Mouse (Mus musculus) heart, embryonic 12.5 days (tissue): Measurements from ENCODE around the gene Amdhd2. TPM values are rescaled to one million over a fixed set of nuclear protein-coding genes. Genes with fewer than 3 reads are reported as not detected.

Source experiments
- ATAC-seq: fragments of 200-750 bp; cut with Nextera tagmentation; 2 replicates; pipeline ENCODE4 v1.8.0; 2017; ENCODE audit warnings: moderate TSS enrichment, moderate library complexity; ENCODE audit not compliant: insufficient number of reproducible peaks, low FRiP score
- H3K27ac ChIP-seq: fragments of 300-500 bp; sonication (generic); 2 replicates; pipeline ENCODE4 v1.5.1; 2016; ENCODE audit warnings: mild to moderate bottlenecking, moderate library complexity; ENCODE audit not compliant: poor library complexity, severe bottlenecking
- H3K27me3 ChIP-seq: fragments of 300-500 bp; sonication (generic); replicated peaks from 2 replicates; pipeline ENCODE4 v1.6.1; 2016; ENCODE audit warnings: mild to moderate bottlenecking, moderate library complexity
- H3K36me3 ChIP-seq: fragments of 300-500 bp; sonication (generic); 2 replicates; pipeline ENCODE4 v1.6.1; 2016; ENCODE audit warnings: mild to moderate bottlenecking, moderate library complexity
- H3K4me1 ChIP-seq: fragments of 300-500 bp; sonication (generic); replicated peaks from 2 replicates; pipeline ENCODE4 v1.6.1; 2016; ENCODE audit warnings: mild to moderate bottlenecking
- H3K4me2 ChIP-seq: fragments of 300-500 bp; sonication (generic); 2 replicates; pipeline ENCODE4 v1.6.1; 2016; ENCODE audit warnings: mild to moderate bottlenecking, moderate library complexity
- H3K4me3 ChIP-seq: fragments of 300-500 bp; sonication (generic); 2 replicates; pipeline ENCODE4 v1.5.1; 2016; ENCODE audit warnings: mild to moderate bottlenecking
- H3K9ac ChIP-seq: fragments of 300-500 bp; sonication (generic); 2 replicates; pipeline ENCODE4 v1.6.1; 2016; ENCODE audit warnings: mild to moderate bottlenecking, moderate library complexity
- H3K9me3 ChIP-seq: fragments of 300-500 bp; sonication (generic); replicated peaks from 2 replicates; pipeline ENCODE4 v1.6.1; 2016; ENCODE audit warnings: mild to moderate bottlenecking, moderate library complexity
- WGBS: fragments of 180-500 bp; shearing (Covaris S2); methylation state at CpG from one replicate; pipeline ENCODE4 v1.1.7; 2016; 5-methylcytosine and 5-hydroxymethylcytosine counted together
- polyA plus RNA-seq: library from polyadenylated mRNA; unstranded; fragments of >200 nt; fragmentation: Nextera tagmentation; extraction: Ambion mirVana; gene quantifications from 2 replicates; pipeline ENCODE4 v1.2.1, GENCODE M21; 2016

Gene Amdhd2
- polyA plus RNA-seq, 1 experiment from 2014 or later, result 28.8 TPM

DNA sequence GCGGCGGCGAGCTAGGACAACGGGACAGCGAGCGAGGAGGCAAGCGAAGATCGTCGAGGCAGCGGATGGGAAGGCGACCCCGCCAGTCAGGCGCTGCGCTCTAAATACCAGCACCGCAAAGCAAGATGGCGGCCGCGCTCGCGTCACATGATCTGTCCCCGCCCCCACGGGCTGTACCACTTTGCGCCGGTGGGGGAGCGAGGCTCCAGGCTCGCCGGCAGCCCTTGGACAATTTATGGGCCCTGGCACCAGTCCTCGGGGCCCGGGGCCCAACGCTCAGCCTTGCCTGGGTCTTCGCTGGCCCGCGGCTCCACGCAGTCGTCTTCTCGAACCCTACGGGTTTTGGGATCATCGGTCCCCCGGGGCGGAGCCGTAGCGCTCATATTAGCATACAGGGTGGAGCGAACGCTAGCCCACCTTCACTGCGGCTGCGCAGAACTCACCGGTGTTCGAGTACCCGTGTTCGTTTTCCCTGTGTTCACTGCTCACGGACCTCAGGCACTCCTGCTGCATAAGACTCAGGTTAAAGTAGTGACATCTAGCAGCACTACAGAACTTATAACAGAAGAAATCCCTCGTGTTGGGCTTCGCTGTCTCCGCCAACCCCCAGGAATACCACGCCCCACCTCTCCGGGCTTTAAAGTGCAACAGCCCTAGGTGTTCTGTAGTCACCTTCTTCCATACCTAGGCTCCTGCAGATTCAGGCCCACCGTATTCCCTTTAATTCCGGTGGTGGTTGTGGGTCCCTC, 5.9 kb upstream of the Amdhd2 start, which contains the start of gene Atp6v0c:
Gene Atp6v0c, minus strand, starts transcription at position 386 of the 749 bp plus-strand sequence.
- WGBS, result under 1% methylated on average over 58 of the region's 58 CpGs

DNA sequence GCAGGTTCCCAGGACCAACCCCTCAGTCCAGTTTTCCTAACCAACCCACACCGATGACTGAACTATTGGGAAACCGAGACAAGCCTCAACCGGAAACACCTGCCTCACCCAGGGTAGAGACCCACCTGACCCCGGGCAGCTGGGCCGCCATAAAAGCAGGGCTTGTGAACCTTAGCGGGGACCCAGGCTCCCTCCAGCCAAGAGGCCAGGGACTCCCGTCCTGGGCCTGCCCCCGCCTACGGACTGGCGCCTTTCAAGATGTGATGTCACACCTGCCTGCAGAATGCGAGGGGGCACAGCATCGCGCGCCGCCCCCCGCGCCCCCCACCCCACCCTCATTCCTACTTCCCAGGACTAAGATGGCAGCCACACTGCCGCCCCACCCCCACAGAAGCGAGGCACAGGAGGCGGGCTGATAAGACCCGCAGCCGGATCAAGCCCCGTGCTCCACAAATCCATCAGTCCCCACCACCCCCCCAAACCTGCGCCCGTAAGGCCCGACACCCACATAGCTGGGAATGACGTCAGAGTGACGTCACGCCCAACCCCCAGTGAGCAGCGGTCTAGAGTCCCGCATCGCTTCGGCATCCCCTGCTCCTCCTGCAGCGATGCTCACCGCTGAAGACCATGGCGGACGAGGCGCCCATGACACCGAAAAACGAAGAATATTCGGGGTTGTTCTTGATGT, 5.2 kb upstream of the Amdhd2 start:
- H3K27me3 ChIP-seq, result no peaks in the 10 kb centered on the region
- peaks cover 30% of the 10 kb centered on the region for H3K36me3 ChIP-seq
- peak; percentile 78 for ATAC-seq
- peaks cover 34% of the 10 kb centered on the region for H3K4me1 ChIP-seq
- no peaks in the 10 kb centered on the region for H3K9me3 ChIP-seq
- H3K4me2 ChIP-seq, result peak overlapping the region; percentile 84
- under 1% methylated on average over 40 of the region's 41 CpGs for WGBS
- H3K9ac ChIP-seq, result peak overlapping the region; percentile 83
- H3K4me3 ChIP-seq, result peak overlapping the region; percentile 69
- peak overlapping the region; percentile 95 for H3K27ac ChIP-seq

More for the DNA sequence above, 5.9 kb upstream of the Amdhd2 start, which contains the start of gene Atp6v0c:
- Histone ChIP-seq H3K4me1 (peaks cover 34% of the 10 kb centered on the region), H3K9me3 (no peaks in the 10 kb centered on the region), H3K36me3 (peaks cover 28% of the 10 kb centered on the region), H3K4me2 (peak within 1 kb of the TSS; percentile 84), H3K4me3 (peak within 1 kb of the TSS; percentile 69), H3K27ac (peak within 1 kb of the TSS; percentile 95), H3K9ac (peak within 1 kb of the TSS; percentile 83), H3K27me3 (no peaks in the 10 kb centered on the region)
- peak; percentile 92 for ATAC-seq

DNA sequence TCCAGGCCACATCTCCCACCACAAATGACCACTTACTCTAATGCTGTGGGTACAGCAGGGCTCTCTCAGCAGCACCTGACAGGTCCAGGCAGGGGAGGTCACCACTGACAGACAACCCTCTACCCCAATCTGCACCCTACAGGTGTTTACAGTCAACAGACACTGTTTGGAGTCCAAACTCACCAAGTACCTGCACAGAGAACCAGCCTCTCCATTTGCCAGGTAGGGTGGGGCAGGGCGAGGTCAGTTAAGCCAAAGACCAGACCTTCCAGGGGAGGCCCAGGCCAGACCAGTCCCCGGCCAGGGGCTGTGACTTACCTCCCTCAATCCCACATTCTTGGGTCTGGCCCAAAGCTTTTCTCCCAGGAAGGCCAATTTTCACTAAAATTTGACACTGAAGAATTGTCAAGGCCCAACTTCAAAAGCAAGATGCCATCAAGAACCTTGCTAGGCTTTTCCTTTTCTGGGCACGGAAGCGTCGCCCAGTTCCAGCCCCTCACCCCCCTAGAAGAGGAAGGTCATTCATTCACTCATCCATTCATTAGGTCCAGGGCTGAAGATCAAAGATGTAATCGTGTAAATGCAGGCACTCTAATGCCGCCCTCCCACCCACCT, 4.4 kb upstream of the Amdhd2 start:
- Histone ChIP-seq H3K4me1 (peaks cover 38% of the 10 kb centered on the region), H3K4me3 (peak overlapping the region; percentile 69), H3K9ac (peak overlapping the region; percentile 83), H3K36me3 (peaks cover 30% of the 10 kb centered on the region), H3K27me3 (no peaks in the 10 kb centered on the region), H3K27ac (peak overlapping the region; percentile 95), H3K4me2 (peak overlapping the region; percentile 84), H3K9me3 (no peaks in the 10 kb centered on the region)
- 61% methylated on average over 7 of the region's 7 CpGs for WGBS
- no peak for ATAC-seq

DNA sequence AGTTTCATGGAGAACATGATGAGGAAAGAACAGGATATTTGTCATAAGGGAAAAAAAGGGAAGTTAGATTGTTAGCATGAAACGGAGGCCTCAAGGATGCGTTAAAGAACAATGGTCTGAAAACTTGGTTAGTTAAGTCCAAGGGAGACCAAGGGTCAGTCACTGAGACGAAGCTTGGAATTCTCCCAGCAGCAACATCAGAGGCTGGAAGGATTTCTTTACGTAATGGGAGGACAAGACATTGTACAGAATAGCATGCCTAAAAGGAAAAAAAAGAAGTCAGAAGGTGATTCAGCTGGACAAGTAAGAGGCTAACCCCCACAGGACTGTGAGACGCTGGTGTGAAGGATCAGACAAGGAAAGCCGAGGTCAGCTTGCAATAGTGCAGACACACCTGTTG, 3.6 kb upstream of the Amdhd2 start:
- no peak overlapping the region for H3K27ac ChIP-seq
- no peaks in the 10 kb centered on the region for H3K9me3 ChIP-seq
- 81% methylated on average over 6 of the region's 6 CpGs for WGBS
- no peak for ATAC-seq
- H3K9ac ChIP-seq, result 0 out of 2 replicates have a peak overlapping the region, but pooled peaks have one; percentile 83
- peaks cover 30% of the 10 kb centered on the region for H3K36me3 ChIP-seq
- no peaks in the 10 kb centered on the region for H3K27me3 ChIP-seq
- no peak overlapping the region for H3K4me3 ChIP-seq
- peak overlapping the region; percentile 84; the same call in 1 of the 2 replicates for H3K4me2 ChIP-seq
- peaks cover 45% of the 10 kb centered on the region for H3K4me1 ChIP-seq

DNA sequence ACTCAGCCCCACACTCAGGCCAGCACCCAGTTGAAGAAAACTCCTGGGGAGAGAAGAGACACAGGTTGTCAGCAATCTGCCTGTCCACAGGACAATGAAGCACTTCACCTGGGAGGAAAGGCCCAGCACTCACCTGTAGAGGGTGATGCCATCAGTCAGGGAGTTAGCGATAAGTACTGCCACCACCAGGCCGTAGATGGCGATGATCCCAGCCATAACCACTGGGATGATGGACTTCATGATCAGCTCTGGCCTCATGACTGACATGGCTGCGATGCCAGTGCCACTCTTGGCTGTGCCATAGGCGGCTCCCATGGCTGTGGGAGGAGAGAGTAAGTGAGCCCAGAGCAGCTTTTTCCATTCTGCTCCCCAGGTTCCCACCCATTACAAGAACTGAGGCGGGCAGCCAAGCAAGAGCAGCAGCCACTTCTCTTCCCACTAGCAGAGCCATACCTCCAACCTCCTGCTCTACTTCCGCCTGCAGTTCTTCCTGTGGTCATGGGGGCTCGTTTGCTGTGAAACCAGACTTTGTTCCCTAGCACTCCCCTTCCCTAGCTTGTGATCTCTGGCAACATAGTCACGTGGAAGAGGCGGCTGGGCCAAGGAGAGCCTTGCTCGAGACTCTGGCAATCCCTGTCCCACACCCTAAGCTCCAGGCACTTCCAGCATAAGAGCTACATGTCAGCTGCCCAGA, 1.1 kb upstream of the Amdhd2 start:
- no peak overlapping the region for H3K4me2 ChIP-seq
- H3K4me1 ChIP-seq, result peaks cover 39% of the 10 kb centered on the region
- ATAC-seq, result no peak
- no peaks in the 10 kb centered on the region for H3K9me3 ChIP-seq
- WGBS, result 77% methylated on average over 11 of the region's 11 CpGs
- peaks cover 30% of the 10 kb centered on the region for H3K36me3 ChIP-seq
- H3K4me3 ChIP-seq, result no peak overlapping the region
- peak overlapping the region; percentile 29; the same call in 1 of the 2 replicates for H3K9ac ChIP-seq
- no peak overlapping the region for H3K27ac ChIP-seq
- H3K27me3 ChIP-seq, result no peaks in the 10 kb centered on the region

DNA sequence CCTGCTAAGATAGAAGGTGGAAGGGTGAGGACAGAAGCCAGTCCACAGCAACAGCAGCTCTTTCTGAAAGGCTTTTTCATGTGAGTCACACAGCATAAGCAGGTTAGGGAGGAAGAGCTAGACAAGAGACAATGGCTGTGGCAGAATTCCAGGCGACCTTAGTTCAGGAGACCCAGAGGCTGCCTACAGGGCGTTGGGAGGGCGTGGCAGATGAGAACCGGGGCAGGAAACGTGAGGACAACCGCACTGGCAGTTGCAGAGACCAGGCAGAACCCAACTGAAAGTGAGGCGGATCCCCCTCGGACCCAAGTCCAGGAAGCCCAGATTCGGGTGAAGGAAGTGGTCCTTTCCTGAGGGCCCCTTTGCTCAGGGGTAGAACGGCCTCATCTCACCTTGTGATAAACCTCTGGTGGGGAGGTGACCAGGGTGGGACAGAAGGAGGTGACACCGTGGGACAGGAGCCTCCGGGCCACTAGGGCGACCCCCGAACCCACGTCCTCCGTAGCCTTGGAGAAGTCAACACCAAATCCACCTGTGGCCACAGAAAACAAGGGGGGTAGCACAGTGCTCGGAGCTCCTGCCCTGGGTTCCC, 886 bp downstream of the Amdhd2 start:
- ATAC-seq, result no peak; the same call in none of the 2 replicates
- H3K27ac ChIP-seq, result peak overlapping the region; percentile 91; the same call in 1 of the 2 replicates
- peaks cover 31% of the 10 kb centered on the region for H3K4me1 ChIP-seq
- H3K4me3 ChIP-seq, result peak overlapping the region; percentile 95
- 12% methylated on average over 17 of the region's 17 CpGs for WGBS
- H3K9ac ChIP-seq, result peak overlapping the region; percentile 90
- H3K27me3 ChIP-seq, result no peaks in the 10 kb centered on the region
- H3K36me3 ChIP-seq, result peaks cover 32% of the 10 kb centered on the region
- no peaks in the 10 kb centered on the region for H3K9me3 ChIP-seq
- H3K4me2 ChIP-seq, result peak overlapping the region; percentile 100

DNA sequence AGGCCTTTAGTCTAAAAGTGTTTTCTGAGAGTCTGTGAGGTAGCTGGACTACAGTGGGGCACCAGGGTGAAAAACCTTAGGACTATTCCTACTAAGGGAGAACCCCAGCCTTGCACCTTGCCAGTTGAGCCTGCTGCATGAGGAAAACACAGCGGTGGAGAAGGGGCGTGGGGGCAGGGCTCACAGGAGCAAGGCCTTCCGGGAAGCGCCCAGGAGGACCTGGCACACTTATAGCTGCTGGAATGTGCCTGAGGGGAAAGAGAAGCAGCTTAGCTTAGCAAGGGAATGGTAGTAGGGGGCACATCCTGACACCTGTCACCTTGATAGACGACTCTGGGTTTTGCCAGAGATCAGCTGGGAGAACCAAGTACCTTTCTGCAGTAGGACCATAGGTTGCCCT, 2.1 kb downstream of the Amdhd2 start:
- Histone ChIP-seq H3K27me3 (no peaks in the 10 kb centered on the region), H3K9ac (no peak overlapping the region), H3K4me2 (no peak overlapping the region), H3K36me3 (peaks cover 29% of the 10 kb centered on the region), H3K27ac (no peak overlapping the region), H3K4me1 (peaks cover 25% of the 10 kb centered on the region), H3K4me3 (no peak overlapping the region), H3K9me3 (no peaks in the 10 kb centered on the region)
- ATAC-seq, result no peak
- WGBS, result 71% methylated on average over 5 of the region's 5 CpGs

DNA sequence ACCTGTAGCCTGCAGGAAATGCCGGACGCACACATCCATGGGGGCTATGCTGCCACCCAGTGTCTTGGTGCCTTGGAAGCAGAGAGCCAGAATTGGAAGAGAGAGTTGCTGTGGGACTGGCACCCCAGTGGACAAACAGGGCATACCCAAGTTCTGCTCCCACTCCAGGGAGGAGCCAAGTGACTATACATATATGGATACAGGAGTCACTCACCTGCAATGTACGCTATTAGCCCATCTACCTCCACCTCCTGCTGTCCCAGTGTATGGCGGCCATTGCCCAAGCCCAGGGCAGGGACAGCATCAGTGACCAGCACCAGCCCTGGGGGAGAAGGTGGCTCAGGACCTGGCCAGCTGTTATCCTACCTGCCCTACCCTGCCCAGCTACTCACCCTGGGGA, 6.0 kb downstream of the Amdhd2 start:
- WGBS, result 92% methylated on average over 4 of the region's 4 CpGs
- Histone ChIP-seq H3K4me3 (no peak overlapping the region), H3K27me3 (no peaks in the 10 kb centered on the region), H3K9ac (no peak overlapping the region), H3K4me2 (no peak overlapping the region), H3K36me3 (peaks cover 32% of the 10 kb centered on the region; the same call in 1 of the 2 replicates), H3K27ac (no peak overlapping the region), H3K9me3 (no peaks in the 10 kb centered on the region), H3K4me1 (peaks cover 5% of the 10 kb centered on the region)
- ATAC-seq, result no peak

DNA sequence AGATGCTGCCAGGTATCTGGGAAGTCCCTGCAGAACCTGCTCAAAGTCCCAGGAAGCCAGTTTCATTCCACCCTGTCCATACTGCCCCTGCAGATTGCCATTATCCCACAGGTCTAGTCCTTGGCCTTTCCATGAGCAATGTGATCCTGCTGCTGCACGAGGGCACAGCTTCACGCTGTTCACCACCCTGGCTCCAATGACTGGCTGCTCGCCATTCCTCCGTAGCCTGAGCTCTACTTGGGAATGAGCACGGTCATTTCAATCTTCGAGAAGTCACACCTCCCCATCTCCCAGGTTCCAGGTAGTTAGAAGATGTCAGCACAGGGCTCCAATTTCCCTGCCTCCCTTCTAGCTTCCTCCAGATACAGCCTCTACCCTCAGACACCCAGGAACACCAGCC, 6.4 kb downstream of the Amdhd2 start:
- no peaks in the 10 kb centered on the region for H3K27me3 ChIP-seq
- H3K36me3 ChIP-seq, result peaks cover 32% of the 10 kb centered on the region; the same call in 1 of the 2 replicates
- H3K27ac ChIP-seq, result no peak overlapping the region
- peaks cover 7% of the 10 kb centered on the region for H3K4me1 ChIP-seq
- ATAC-seq, result no peak
- no peak overlapping the region for H3K4me3 ChIP-seq
- 82% methylated on average over 6 of the region's 6 CpGs for WGBS
- H3K4me2 ChIP-seq, result no peak overlapping the region
- H3K9ac ChIP-seq, result no peak overlapping the region
- H3K9me3 ChIP-seq, result no peaks in the 10 kb centered on the region

DNA sequence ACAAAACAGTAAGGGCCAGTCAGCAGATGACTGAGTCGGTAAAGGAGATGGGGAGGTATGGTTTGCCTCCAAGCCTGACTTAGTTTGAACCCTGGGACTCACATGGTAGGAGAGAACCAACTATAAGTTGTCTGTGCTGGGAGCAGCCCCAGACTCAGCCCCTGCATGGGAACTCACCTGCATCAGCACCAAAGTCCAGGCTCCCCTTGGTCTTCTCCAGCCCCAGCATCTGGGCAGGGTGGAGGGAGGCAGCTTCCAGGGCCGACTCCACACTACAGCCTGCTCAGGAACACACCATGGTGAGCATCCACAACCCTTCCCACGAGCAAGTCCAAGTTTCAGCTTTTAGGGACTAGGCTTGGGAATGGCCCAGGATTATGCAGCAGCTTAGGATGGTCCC, 7.2 kb downstream of the Amdhd2 start:
- ATAC-seq, result no peak
- Histone ChIP-seq H3K27ac (no peak overlapping the region), H3K4me3 (no peak overlapping the region), H3K4me2 (no peak overlapping the region), H3K4me1 (peaks cover 10% of the 10 kb centered on the region), H3K27me3 (no peaks in the 10 kb centered on the region), H3K9ac (no peak overlapping the region), H3K9me3 (no peaks in the 10 kb centered on the region), H3K36me3 (peaks cover 32% of the 10 kb centered on the region; the same call in 1 of the 2 replicates)
- WGBS, result 82% methylated on average over 3 of the region's 3 CpGs
